ENCODE assay signal across 8 mouse cellular contexts in the genomic region with DNA sequence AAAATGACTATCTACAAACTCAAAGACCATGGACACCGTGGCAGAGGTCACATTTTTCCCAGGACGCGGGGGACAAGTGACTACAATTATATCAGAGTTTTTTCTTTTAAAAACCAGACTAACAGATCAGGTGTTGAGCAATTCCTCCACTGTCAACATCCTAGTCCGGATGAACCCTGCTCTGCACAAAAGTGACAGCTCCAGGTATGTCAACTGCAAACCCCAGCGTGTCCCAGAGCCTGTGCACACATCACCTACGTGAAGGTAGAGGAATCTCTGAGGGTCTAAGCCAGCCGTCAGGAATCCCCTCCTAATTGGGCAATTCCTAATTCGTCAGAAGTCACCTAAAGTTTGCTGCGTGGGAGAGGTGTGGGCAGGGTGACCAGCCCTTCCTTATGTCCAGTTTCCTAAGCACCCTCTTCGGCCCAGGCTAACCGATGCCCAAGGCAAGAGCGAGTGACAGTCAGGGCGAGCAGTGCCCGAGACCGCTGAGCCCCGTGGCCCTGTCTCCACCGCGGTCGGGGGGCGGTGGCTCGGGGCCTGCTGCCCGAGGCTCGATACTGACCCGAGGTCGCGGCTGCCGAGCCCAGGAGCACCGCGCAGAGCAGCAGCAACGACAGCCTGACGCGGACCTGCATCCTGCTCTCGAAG. TPM values are rescaled to one million over a fixed set of nuclear protein-coding genes. Genes with fewer than 3 reads are reported as not detected.
DNase-seq lines count a peak whose midpoint lies in the region; ATAC-seq and TF ChIP-seq lines count a peak whose summit lies in the region.

No protein-coding gene starts in this region.

- H3K27me3 ChIP-seq in ES-Bruce4 (ENCODE audit: control insufficient read depth, insufficient read depth, low read length, poor library complexity, severe bottlenecking) = no peaks in the 10 kb centered on the region
- no peaks in the 10 kb centered on the region for H3K27me3 ChIP-seq in forebrain, embryonic 11.5 days (ENCODE audit: control insufficient read depth, insufficient read depth, low read length)
- no peaks in the 10 kb centered on the region for H3K27me3 ChIP-seq in neural tube, embryonic 13.5 days

- TF ChIP-seq POLR2A in ES-Bruce4 (IDR thresholded peaks at IDR 0.05; ENCODE audit: insufficient read depth, low read length) = no peak

- H3K4me2 ChIP-seq in forebrain, embryonic 11.5 days (ENCODE audit: low read depth, low read length, severe bottlenecking) = peak overlapping the region; percentile 78
- H3K4me2 ChIP-seq in neural tube, embryonic 13.5 days = peak overlapping the region; percentile 77

- H3K9me3 ChIP-seq in ES-Bruce4 (replicated peaks; ENCODE audit: control insufficient read depth, insufficient read depth, low read length, poor library complexity, severe bottlenecking) = no peaks in the 10 kb centered on the region
- H3K9me3 ChIP-seq in forebrain, embryonic 11.5 days (ENCODE audit: control insufficient read depth, low read length) = no peaks in the 10 kb centered on the region
- H3K9me3 ChIP-seq in neural tube, embryonic 13.5 days = no peaks in the 10 kb centered on the region

- H3K4me3 ChIP-seq in ES-Bruce4 (ENCODE audit: low read depth, low read length) = peak overlapping the region; percentile 96
- H3K4me3 ChIP-seq in forebrain, embryonic 11.5 days (ENCODE audit: low read depth, low read length) = peak overlapping the region; percentile 71
- H3K4me3 ChIP-seq in neural tube, embryonic 13.5 days = peak overlapping the region; percentile 77

- no peaks in the 10 kb centered on the region for H3K36me3 ChIP-seq in ES-Bruce4 (ENCODE audit: control insufficient read depth, insufficient read depth, low read length, poor library complexity, severe bottlenecking)
- no peaks in the 10 kb centered on the region for H3K36me3 ChIP-seq in forebrain, embryonic 11.5 days (ENCODE audit: control insufficient read depth, insufficient read depth, low read length)
- 0 out of 2 replicates have a peak, but pooled peaks cover 3% of the 10 kb centered on the region for H3K36me3 ChIP-seq in neural tube, embryonic 13.5 days

- no peak for TF ChIP-seq CTCF in ES-Bruce4 (IDR thresholded peaks at IDR 0.05; ENCODE audit: low read depth, low read length)

- H3K4me1 ChIP-seq in ES-Bruce4 (ENCODE audit: control insufficient read depth, insufficient read depth, low read length) = no peaks in the 10 kb centered on the region
- H3K4me1 ChIP-seq in forebrain, embryonic 11.5 days (replicated peaks; ENCODE audit: control insufficient read depth, insufficient read depth, low read length) = peaks cover 3% of the 10 kb centered on the region; the same call in 1 of the 2 replicates
- H3K4me1 ChIP-seq in neural tube, embryonic 13.5 days (replicated peaks) = peaks cover 18% of the 10 kb centered on the region

- DNase-seq in gastrocnemius, adult 18-20 months (ENCODE audit: low spot score) = peak; percentile 6
- DNase-seq in gastrocnemius, postnatal 10 days = no peak
- DNase-seq in forebrain, embryonic 11.5 days (ENCODE audit: low spot score) = peak; percentile 54
- DNase-seq in liver = peak; percentile 49
- no peak for DNase-seq in embryo, embryonic 9.5 days (ENCODE audit: extremely low spot score)
- no peak for DNase-seq in urinary bladder, adult 18-20 months (ENCODE audit: low spot score in 2 of 2)

- 6% methylated on average over 33 of the region's 33 CpGs for WGBS in forebrain, embryonic 11.5 days
- 3% methylated on average over 33 of the region's 33 CpGs for WGBS in neural tube, embryonic 13.5 days

- no peak overlapping the region for H3K27ac ChIP-seq in ES-Bruce4 (ENCODE audit: insufficient read depth, low read length)
- H3K27ac ChIP-seq in forebrain, embryonic 11.5 days (ENCODE audit: low read depth, low read length) = no peak overlapping the region
- H3K27ac ChIP-seq in neural tube, embryonic 13.5 days (replicated peaks) = peak overlapping the region; percentile 70

- ATAC-seq in forebrain, embryonic 11.5 days (replicated peaks; ENCODE audit: low FRiP score) = peak; percentile 76
- peak; percentile 74 for ATAC-seq in neural tube, embryonic 13.5 days (ENCODE audit: low read depth)

- no peak for TF ChIP-seq EP300 in ES-Bruce4 (IDR thresholded peaks at IDR 0.05; ENCODE audit: insufficient read depth, low read depth, low read length)

- peak overlapping the region; percentile 56 for H3K9ac ChIP-seq in ES-Bruce4 (ENCODE audit: low read depth, poor library complexity, severe bottlenecking)
- peak overlapping the region; percentile 70 for H3K9ac ChIP-seq in forebrain, embryonic 11.5 days (ENCODE audit: low read length)
- peak overlapping the region; percentile 85 for H3K9ac ChIP-seq in neural tube, embryonic 13.5 days

RNA-seq across cellular contexts. Expression of a gene that starts 0.4 kb away (rescaled TPM):
- total RNA-seq in gastrocnemius, adult 18-20 months (2021) = 10 to 100 TPM; 46.1 to 46.4 TPM
- 10 to 100 TPM; 46.8 to 50.4 TPM for total RNA-seq in gastrocnemius, postnatal 10 days (2021)
- polyA plus RNA-seq in ES-Bruce4 (2011; ENCODE audit: insufficient read depth, insufficient read length, low read depth, missing spikeins) = 42.5 and 44.3 TPM in 2 replicates
- 83.9 and 88.1 TPM in 2 replicates for polyA plus RNA-seq in forebrain, embryonic 11.5 days (2014; fragmentation: Nextera tagmentation; extraction: Ambion mirVana)
- polyA plus RNA-seq in neural tube, embryonic 13.5 days (2015; fragmentation: Nextera tagmentation; extraction: Ambion mirVana) = 111 and 128 TPM in 2 replicates

Comparison
In these comparisons a context has a peak if more than half of its experiments do, and no peak if none do; other contexts are left out.
1. DNase-seq: peak in gastrocnemius, adult 18-20 months (single experiment), forebrain, embryonic 11.5 days (single experiment) and liver (single experiment); none in gastrocnemius, postnatal 10 days (single experiment), embryo, embryonic 9.5 days (single experiment) and urinary bladder, adult 18-20 months (0 of 2).
2. Peak in every context shown above with its lines, with median percentiles within 50 percentile points of each other: H3K4me3 ChIP-seq and H3K9ac ChIP-seq.